Mouse (Mus musculus): ENCODE data around the gene Sqstm1. TPM values are rescaled to one million over a fixed set of nuclear protein-coding genes. Genes with fewer than 3 reads are reported as not detected.

Gene Sqstm1
- polyA plus RNA-seq, 1 experiment from 2014 or later, result 426 TPM

- TF ChIP-seq EP300 (IDR thresholded peaks at IDR 0.05) (no peak), CTCF (IDR thresholded peaks at IDR 0.05) (no peak)
- peak; percentile 59; the same call in 1 of the 2 replicates for ATAC-seq
- Histone ChIP-seq H3K9ac (replicated peaks; ENCODE audit: low read depth) (no peak overlapping the region), H3K36me3 (ENCODE audit: insufficient read depth, low read length) (peaks cover 9% of the 10 kb centered on the region; the same call in 1 of the 2 replicates), H3K4me1 (ENCODE audit: insufficient read depth, low read depth, low read length) (no peaks in the 10 kb centered on the region), H3K27ac (ENCODE audit: low read length) (0 out of 2 replicates have a peak overlapping the region, but pooled peaks have one; percentile 64), H3K4me3 (ENCODE audit: low read depth, low read length) (no peak overlapping the region), H3K4me2 (replicated peaks; ENCODE audit: low read depth, low read length) (no peak overlapping the region), H3K27me3 (replicated peaks; ENCODE audit: insufficient read depth, low read length) (no peaks in the 10 kb centered on the region), H3K9me3 (ENCODE audit: low read length) (no peaks in the 10 kb centered on the region)
- peak; percentile 59 for DNase-seq (ENCODE audit: low spot score)
- WGBS, result 34% methylated on average over 3 of the region's 3 CpGs
Measured at GRCm38 (mm10) chr11:50252166-50252565, 41.5 kb upstream of the Sqstm1 start.

GRCm38 (mm10) chr11:50248473-50249171 is 38.0 kb upstream of the Sqstm1 start:
- H3K27ac ChIP-seq (ENCODE audit: low read length), result no peak overlapping the region
- DNase-seq (ENCODE audit: low spot score), result no peak
- 72% methylated on average over 7 of the region's 7 CpGs for WGBS
- no peak overlapping the region for H3K4me3 ChIP-seq (ENCODE audit: low read depth, low read length)
- TF ChIP-seq CTCF (IDR thresholded peaks at IDR 0.05) (no peak), EP300 (IDR thresholded peaks at IDR 0.05) (no peak)
- no peak overlapping the region for H3K9ac ChIP-seq (replicated peaks; ENCODE audit: low read depth)
- H3K27me3 ChIP-seq (replicated peaks; ENCODE audit: insufficient read depth, low read length), result no peaks in the 10 kb centered on the region
- H3K4me1 ChIP-seq (ENCODE audit: insufficient read depth, low read depth, low read length), result no peaks in the 10 kb centered on the region
- H3K36me3 ChIP-seq (ENCODE audit: insufficient read depth, low read length), result no peaks in the 10 kb centered on the region
- no peaks in the 10 kb centered on the region for H3K9me3 ChIP-seq (ENCODE audit: low read length)
- ATAC-seq, result no peak
- H3K4me2 ChIP-seq (replicated peaks; ENCODE audit: low read depth, low read length), result no peak overlapping the region

DNA sequence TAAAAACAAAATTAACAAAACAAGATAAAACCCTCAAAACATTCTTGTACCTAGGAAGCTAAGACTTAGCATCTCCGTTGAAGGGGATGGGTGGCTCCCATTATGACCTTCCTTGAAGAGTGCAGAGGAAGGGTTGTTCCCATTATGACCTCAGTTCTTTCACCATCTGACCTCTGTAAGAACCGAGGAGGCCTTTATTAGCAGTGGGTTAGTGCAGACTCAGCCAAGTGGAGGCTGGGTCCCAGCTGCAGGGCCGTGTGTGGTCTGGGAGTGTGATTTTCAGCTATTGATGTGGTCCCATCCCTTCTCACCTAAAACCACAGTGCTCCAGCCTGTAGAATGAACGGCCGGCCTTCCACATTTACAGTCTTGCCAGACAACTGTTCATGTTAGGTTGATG is 34.6 kb upstream of the Sqstm1 start:
- Histone ChIP-seq H3K4me1 (ENCODE audit: insufficient read depth, low read depth, low read length) (no peaks in the 10 kb centered on the region), H3K4me2 (replicated peaks; ENCODE audit: low read depth, low read length) (no peak overlapping the region), H3K27ac (ENCODE audit: low read length) (no peak overlapping the region), H3K9ac (replicated peaks; ENCODE audit: low read depth) (no peak overlapping the region), H3K36me3 (ENCODE audit: insufficient read depth, low read length) (no peaks in the 10 kb centered on the region), H3K9me3 (ENCODE audit: low read length) (no peaks in the 10 kb centered on the region), H3K27me3 (replicated peaks; ENCODE audit: insufficient read depth, low read length) (no peaks in the 10 kb centered on the region), H3K4me3 (ENCODE audit: low read depth, low read length) (no peak overlapping the region)
- no peak for TF ChIP-seq EP300 (IDR thresholded peaks at IDR 0.05)
- TF ChIP-seq CTCF (IDR thresholded peaks at IDR 0.05), result no peak
- WGBS, result 68% methylated on average over 5 of the region's 5 CpGs
- no peak for DNase-seq (ENCODE audit: low spot score)
- ATAC-seq, result no peak

GRCm38 (mm10) chr11:50243926-50244325 is 33.3 kb upstream of the Sqstm1 start:
- Histone ChIP-seq H3K9ac (replicated peaks; ENCODE audit: low read depth) (no peak overlapping the region), H3K36me3 (ENCODE audit: insufficient read depth, low read length) (no peaks in the 10 kb centered on the region), H3K9me3 (ENCODE audit: low read length) (no peaks in the 10 kb centered on the region), H3K4me3 (ENCODE audit: low read depth, low read length) (no peak overlapping the region), H3K4me2 (replicated peaks; ENCODE audit: low read depth, low read length) (no peak overlapping the region), H3K4me1 (ENCODE audit: insufficient read depth, low read depth, low read length) (no peaks in the 10 kb centered on the region), H3K27ac (ENCODE audit: low read length) (no peak overlapping the region), H3K27me3 (replicated peaks; ENCODE audit: insufficient read depth, low read length) (no peaks in the 10 kb centered on the region)
- no peak for DNase-seq (ENCODE audit: low spot score)
- WGBS, result 58% methylated on average over 6 of the region's 6 CpGs
- ATAC-seq, result no peak
- TF ChIP-seq CTCF (IDR thresholded peaks at IDR 0.05) (no peak), EP300 (IDR thresholded peaks at IDR 0.05) (no peak)

DNA sequence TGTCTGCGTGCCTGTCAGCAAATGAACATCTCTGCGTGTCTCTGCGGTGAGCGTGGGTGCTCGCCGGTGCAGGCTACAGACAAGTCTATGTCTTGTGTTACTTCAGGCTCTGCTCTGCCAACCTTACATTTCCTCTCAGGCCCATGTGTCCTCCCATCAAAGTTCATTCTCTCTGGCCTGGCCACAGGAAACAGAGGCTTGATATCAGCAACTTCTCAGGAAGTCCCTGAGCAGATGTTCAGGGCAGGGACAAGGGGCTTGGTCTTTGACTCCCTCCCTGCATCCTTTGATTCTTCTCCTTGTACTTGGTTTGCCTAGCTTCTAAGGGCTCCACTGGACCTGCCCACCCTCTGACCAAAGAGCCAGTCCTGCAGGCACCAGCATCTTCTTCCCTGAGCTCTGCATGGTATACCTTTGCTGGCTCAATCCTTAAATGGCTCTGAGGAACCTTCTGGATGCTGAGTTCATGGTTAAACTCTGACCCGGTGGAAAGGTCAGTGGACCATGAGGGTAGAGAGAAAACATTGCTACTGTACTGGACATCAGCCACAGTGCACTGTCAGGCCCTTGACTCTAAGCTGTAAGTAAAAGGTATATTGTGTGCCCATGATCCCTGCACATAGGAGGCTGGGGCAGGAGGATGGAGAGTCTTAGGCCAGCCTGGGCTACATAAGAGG is 29.7 kb upstream of the Sqstm1 start:
- 0 out of 2 replicates have a peak, but pooled peaks have one; percentile 44 for TF ChIP-seq EP300 (IDR thresholded peaks at IDR 0.05)
- no peak for TF ChIP-seq CTCF (IDR thresholded peaks at IDR 0.05)
- Histone ChIP-seq H3K27me3 (replicated peaks; ENCODE audit: insufficient read depth, low read length) (no peaks in the 10 kb centered on the region), H3K4me1 (ENCODE audit: insufficient read depth, low read depth, low read length) (no peaks in the 10 kb centered on the region), H3K27ac (ENCODE audit: low read length) (no peak overlapping the region), H3K9me3 (ENCODE audit: low read length) (no peaks in the 10 kb centered on the region), H3K4me2 (replicated peaks; ENCODE audit: low read depth, low read length) (no peak overlapping the region), H3K36me3 (ENCODE audit: insufficient read depth, low read length) (no peaks in the 10 kb centered on the region), H3K4me3 (ENCODE audit: low read depth, low read length) (no peak overlapping the region), H3K9ac (replicated peaks; ENCODE audit: low read depth) (no peak overlapping the region)
- ATAC-seq (no peak), DNase-seq (ENCODE audit: low spot score) (peak; percentile 45)
- WGBS, result 70% methylated on average over 7 of the region's 7 CpGs

DNA sequence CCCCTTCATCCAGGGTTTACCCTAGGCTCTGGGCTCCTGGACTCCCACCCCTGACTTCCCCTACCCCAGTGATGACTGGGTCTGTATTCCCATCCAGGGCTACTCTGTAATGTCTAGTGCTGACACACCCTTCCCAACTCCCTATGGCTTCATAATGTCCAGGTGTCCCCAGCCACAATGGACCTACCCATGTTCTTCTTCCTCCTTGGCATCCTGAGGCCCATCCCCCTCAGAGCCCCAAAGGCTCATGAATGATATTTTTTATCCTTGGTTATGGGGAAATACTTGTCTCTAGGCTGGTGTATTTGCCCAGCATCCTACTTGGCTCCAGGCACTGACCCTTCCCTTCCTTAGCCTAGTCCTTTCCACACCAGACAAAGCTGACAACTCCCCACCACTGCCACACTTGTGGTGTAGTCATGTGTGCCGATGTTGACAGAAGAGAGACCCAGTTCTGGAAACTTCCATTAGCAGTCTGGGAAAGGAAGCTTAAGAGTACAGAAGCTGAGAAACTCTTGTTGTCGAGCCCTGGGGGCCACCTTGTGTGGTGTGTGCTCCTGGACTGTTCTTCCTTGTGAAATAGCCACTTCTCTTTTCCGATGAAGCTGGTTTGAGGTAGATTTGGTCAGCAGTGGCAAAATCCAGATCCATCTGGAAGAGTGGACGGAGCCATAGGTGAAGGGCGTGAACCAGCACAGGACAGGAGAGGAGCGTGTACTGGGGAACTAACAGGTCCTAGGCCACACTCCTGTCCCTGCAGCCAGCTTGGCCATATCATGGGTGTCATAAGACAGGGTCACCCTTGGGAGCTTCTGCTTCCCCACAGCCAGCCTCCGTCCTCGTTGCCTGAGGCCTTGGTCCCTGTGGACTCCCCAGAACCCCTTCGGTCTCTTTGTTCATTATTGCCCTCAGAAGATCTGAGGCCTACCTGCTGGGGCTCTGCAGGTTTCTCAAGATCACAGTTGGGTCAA is 28.5 kb upstream of the Sqstm1 start:
- H3K4me3 ChIP-seq (ENCODE audit: low read depth, low read length), result no peak overlapping the region
- H3K36me3 ChIP-seq (ENCODE audit: insufficient read depth, low read length), result peaks cover 7% of the 10 kb centered on the region; the same call in 1 of the 2 replicates
- no peak for ATAC-seq
- H3K4me2 ChIP-seq (replicated peaks; ENCODE audit: low read depth, low read length), result no peak overlapping the region
- H3K9me3 ChIP-seq (ENCODE audit: low read length), result no peaks in the 10 kb centered on the region
- DNase-seq (ENCODE audit: low spot score), result peak; percentile 45
- TF ChIP-seq CTCF (IDR thresholded peaks at IDR 0.05) (no peak), EP300 (IDR thresholded peaks at IDR 0.05) (no peak)
- H3K9ac ChIP-seq (replicated peaks; ENCODE audit: low read depth), result no peak overlapping the region
- 90% methylated on average over 9 of the region's 9 CpGs for WGBS
- no peak overlapping the region for H3K27ac ChIP-seq (ENCODE audit: low read length)
- H3K4me1 ChIP-seq (ENCODE audit: insufficient read depth, low read depth, low read length), result no peaks in the 10 kb centered on the region
- no peaks in the 10 kb centered on the region for H3K27me3 ChIP-seq (replicated peaks; ENCODE audit: insufficient read depth, low read length)
